In genomic region chr10:21581546-21581945, GRCm38 (mm10) we compare ENCODE assay signal across 49 mouse cellular contexts. TPM values are rescaled to one million over a fixed set of nuclear protein-coding genes. Genes with fewer than 3 reads are reported as not detected.
"Had no signal": no experiment of that assay in that cellular context is flagged by ENCODE, and none has a peak within 500 bp of the region (broad histone marks: within the 10 kb centered on the region; RNA-seq: fewer than 3 reads in every experiment).

No protein-coding gene starts in this region.

- H3K27me3 ChIP-seq: heart, embryonic 12.5 days; heart, embryonic 13.5 days; heart, embryonic 15.5 days; hindbrain, embryonic 12.5 days; hindbrain, embryonic 13.5 days; hindbrain, embryonic 15.5 days; intestine, embryonic 15.5 days; kidney, embryonic 15.5 days had no signal

- H3K27ac ChIP-seq: heart, embryonic 10.5 days; heart, embryonic 13.5 days; heart, embryonic 15.5 days; hindbrain, embryonic 10.5 days; hindbrain, embryonic 12.5 days; hindbrain, embryonic 13.5 days; hindbrain, embryonic 14.5 days; hindbrain, embryonic 15.5 days; hindbrain, postnatal 0 days; intestine, embryonic 15.5 days; kidney, embryonic 15.5 days; kidney, postnatal 0 days; layer of hippocampus, adult 2 months had no signal

- H3K4me3 ChIP-seq: heart, embryonic 10.5 days; heart, embryonic 12.5 days; heart, embryonic 13.5 days; heart, embryonic 15.5 days; hindbrain, embryonic 10.5 days; hindbrain, embryonic 12.5 days; hindbrain, embryonic 13.5 days; hindbrain, embryonic 15.5 days; intestine, embryonic 15.5 days; kidney, embryonic 15.5 days; layer of hippocampus, adult 2 months had no signal

- H3K36me3 ChIP-seq: heart, embryonic 10.5 days; heart, embryonic 12.5 days; heart, embryonic 13.5 days; heart, embryonic 15.5 days; hindbrain, embryonic 10.5 days; hindbrain, embryonic 12.5 days; hindbrain, embryonic 13.5 days; hindbrain, embryonic 15.5 days; intestine, embryonic 15.5 days; kidney, embryonic 15.5 days had no signal

- DNase-seq: heart, postnatal 10 days; heart, postnatal 14 days; heart, postnatal 36 days; heart, postnatal 4 days; kidney, adult 11 months; kidney, adult 18-20 months; kidney, adult 2 months; kidney, adult 8-10 months; kidney, adult 9 months; kidney, postnatal 10 days; kidney, postnatal 14 days; kidney, postnatal 25 days; kidney, postnatal 36 days; kidney, postnatal 4 days; layer of hippocampus, adult 9-11 months; layer of hippocampus, postnatal 36 days had no signal

- H3K4me2 ChIP-seq: heart, embryonic 11.5 days; heart, embryonic 12.5 days; heart, embryonic 13.5 days; heart, embryonic 15.5 days; hindbrain, embryonic 12.5 days; hindbrain, embryonic 13.5 days; hindbrain, embryonic 14.5 days; hindbrain, embryonic 15.5 days; intestine, embryonic 15.5 days; kidney, embryonic 15.5 days had no signal

- H3K4me1 ChIP-seq: hindbrain, embryonic 10.5 days; hindbrain, embryonic 12.5 days; hindbrain, embryonic 13.5 days; hindbrain, embryonic 15.5 days; intestine, embryonic 15.5 days; kidney, embryonic 15.5 days had no signal

- H3K9me3 ChIP-seq: heart, embryonic 12.5 days; heart, embryonic 13.5 days; heart, embryonic 15.5 days; hindbrain, embryonic 10.5 days; hindbrain, embryonic 12.5 days; hindbrain, embryonic 13.5 days; hindbrain, embryonic 15.5 days; intestine, embryonic 15.5 days; kidney, embryonic 15.5 days had no signal

- H3K9ac ChIP-seq: heart, embryonic 12.5 days; heart, embryonic 13.5 days; heart, embryonic 15.5 days; hindbrain, embryonic 12.5 days; hindbrain, embryonic 13.5 days; hindbrain, embryonic 14.5 days; hindbrain, embryonic 15.5 days; intestine, embryonic 15.5 days; kidney, embryonic 15.5 days had no signal

- ATAC-seq: hindbrain, embryonic 16.5 days; hindbrain, postnatal 0 days; inflammation-experienced regulatory T-cells, adult 6 months; intestine, embryonic 15.5 days; intestine, embryonic 16.5 days; intestine, postnatal 0 days had no signal

RNA-seq across cellular contexts. Expression of gene 1700020N01Rik, which starts 11.4 kb away (rescaled TPM):
- total RNA-seq: heart, postnatal 10 days; heart, postnatal 14 days; heart, postnatal 25 days; heart, postnatal 36 days; heart, postnatal 4 days; hematopoietic stem cell, adult 5-6 weeks; hindbrain, postnatal 0 days; layer of hippocampus, adult 18-20 months; layer of hippocampus, adult 2 months; layer of hippocampus, adult 8-10 months; layer of hippocampus, postnatal 10 days; layer of hippocampus, postnatal 14 days; layer of hippocampus, postnatal 25 days; layer of hippocampus, postnatal 36 days; left cerebral cortex, adult 18-20 months had no signal
- polyA plus RNA-seq: heart, embryonic 13.5 days; heart, embryonic 15.5 days; heart, postnatal 0 days; hindbrain, embryonic 10.5 days; hindbrain, embryonic 11.5 days; hindbrain, embryonic 12.5 days; hindbrain, embryonic 13.5 days; hindbrain, embryonic 14.5 days; hindbrain, embryonic 15.5 days; hindbrain, embryonic 16.5 days; hindbrain, postnatal 0 days; inflammation-experienced regulatory T-cells, adult 6 months; intestine, embryonic 14.5 days; intestine, embryonic 15.5 days; intestine, embryonic 16.5 days; kidney, embryonic 14.5 days; kidney, embryonic 15.5 days; kidney, embryonic 16.5 days; large intestine, adult 2 months had no signal
